ENCODE assay signal across 8 mouse cellular contexts in genomic region chr12:73123093-73124041, GRCm38 (mm10). TPM values are rescaled to one million over a fixed set of nuclear protein-coding genes. Genes with fewer than 3 reads are reported as not detected.
DNase-seq lines count a peak whose midpoint lies in the region; ATAC-seq lines count a peak whose summit lies in the region.

Gene Mnat1 (plus strand): TSS chr12:73123717.

- H3K36me3 ChIP-seq in hindbrain, embryonic 11.5 days (ENCODE audit: control insufficient read depth, insufficient read depth, low read length): no peaks in the 10 kb centered on the region

- no peaks in the 10 kb centered on the region for H3K9me3 ChIP-seq in hindbrain, embryonic 11.5 days (ENCODE audit: control insufficient read depth, low read length)

- H3K4me2 ChIP-seq in hindbrain, embryonic 11.5 days (replicated peaks; ENCODE audit: low read depth, low read length): peak within 1 kb of the TSS; percentile 58

- WGBS in hindbrain, embryonic 11.5 days: 1% methylated on average over 23 of the region's 23 CpGs

- ATAC-seq in frontal cortex, adult (ENCODE audit: low TSS enrichment): peak; percentile 97
- peak; percentile 71 for ATAC-seq in hindbrain, embryonic 11.5 days (ENCODE audit: low FRiP score)

- H3K9ac ChIP-seq in hindbrain, embryonic 11.5 days (ENCODE audit: low read depth, low read length): peak within 1 kb of the TSS; percentile 74

- DNase-seq in MN1 (ENCODE audit: low spot score): peak; percentile 93
- DNase-seq in cerebellum, adult 9-10 months: peak; percentile 86
- DNase-seq in hindbrain, embryonic 11.5 days (ENCODE audit: low spot score): peak; percentile 95
- DNase-seq in layer of hippocampus, postnatal 10 days (ENCODE audit: low spot score in 2 of 2): peak; percentile 89 to 90
- DNase-seq in lung, postnatal 10 days: peak; percentile 89
- peak; percentile 82 for DNase-seq in ovary, postnatal 36 days (ENCODE audit: low spot score)
- DNase-seq in thymus, postnatal 25 days: peak; percentile 81

- H3K27ac ChIP-seq in hindbrain, embryonic 11.5 days (ENCODE audit: low read depth, low read length): no peak within 1 kb of the TSS

- no peaks in the 10 kb centered on the region for H3K27me3 ChIP-seq in hindbrain, embryonic 11.5 days (ENCODE audit: control insufficient read depth, insufficient read depth, low read length)

- H3K4me1 ChIP-seq in hindbrain, embryonic 11.5 days (replicated peaks; ENCODE audit: control insufficient read depth, insufficient read depth, low read length): no peaks in the 10 kb centered on the region

- H3K4me3 ChIP-seq in hindbrain, embryonic 11.5 days (ENCODE audit: low read depth, low read length): peak within 1 kb of the TSS; percentile 77

RNA-seq across cellular contexts. Expression of gene Mnat1, which starts in this region (rescaled TPM):
- polyA plus RNA-seq in hindbrain, embryonic 11.5 days (2014; fragmentation: Nextera tagmentation; extraction: Ambion mirVana): 36.7 and 40.9 TPM in 2 replicates
- 10 to 100 TPM; 16.4 to 20.4 TPM for total RNA-seq in layer of hippocampus, postnatal 10 days (2021)
